Mouse (Mus musculus): ENCODE measurements around the gene Plk5.
"Not testable (repeated sequence)": the region's sequence is repeated elsewhere in the genome, so short reads cannot be mapped to it uniquely, and the experiment has no call there.

The Plk5 gene

GRCm38 (mm10) chr10:80330888-80331287 is 25.4 kb upstream of the Plk5 start:
- DNase-seq (ENCODE audit: low read depth, low spot score): no peak

DNA sequence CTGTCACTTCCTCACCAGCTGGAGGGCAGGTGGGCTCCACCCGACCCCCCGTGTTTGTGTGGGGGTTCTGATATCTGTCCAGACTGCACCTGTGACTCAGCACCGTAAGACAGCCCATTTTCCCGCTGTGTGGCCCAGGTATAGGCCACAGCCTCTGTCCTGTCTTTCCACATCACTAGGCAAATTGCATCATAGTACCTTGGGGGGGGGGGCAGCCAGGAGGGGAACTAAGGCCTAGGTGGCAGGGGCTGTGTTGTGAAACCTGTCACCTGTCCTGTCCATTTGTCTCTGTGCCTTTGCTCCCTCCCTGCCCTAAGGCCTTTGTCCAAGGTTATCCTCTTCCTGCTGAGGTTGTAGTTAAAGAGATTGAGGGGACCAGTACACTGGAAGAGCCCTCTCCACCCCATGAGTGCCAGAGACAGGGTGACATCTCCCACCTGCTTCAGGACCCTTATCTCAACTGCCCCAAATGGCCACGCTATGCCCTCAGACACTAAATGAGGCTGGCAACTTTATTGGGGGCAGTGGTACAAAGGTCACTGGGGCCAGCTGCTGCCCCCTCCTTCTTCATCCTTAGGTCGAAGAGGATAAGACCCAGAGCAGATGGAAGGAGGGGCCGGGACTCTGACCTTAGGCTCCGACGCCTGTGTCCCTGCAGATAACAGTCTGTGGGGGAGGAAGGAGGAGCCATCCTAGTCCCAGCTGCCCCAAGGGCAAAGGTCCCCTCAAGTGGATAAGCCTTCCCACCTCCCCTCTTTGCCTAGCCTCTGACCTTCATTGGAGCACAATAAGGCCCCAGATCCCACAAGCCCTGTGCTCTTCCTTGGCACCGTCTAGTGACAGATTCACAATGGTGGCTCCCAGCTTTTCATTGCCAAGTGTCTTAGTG is 24.4 kb upstream of the Plk5 start:
- DNase-seq (ENCODE audit: low read depth, low spot score): no peak

- DNase-seq (ENCODE audit: low read depth, low spot score): no peak
Observed at GRCm38 (mm10) chr10:80332525-80332989, 23.7 kb upstream of the Plk5 start.

GRCm38 (mm10) chr10:80336263-80336662 is 20.0 kb upstream of the Plk5 start:
- no peak for DNase-seq (ENCODE audit: low read depth, low spot score)

GRCm38 (mm10) chr10:80339941-80340750 is 16.1 kb upstream of the Plk5 start:
- DNase-seq (ENCODE audit: low read depth, low spot score): no peak

GRCm38 (mm10) chr10:80341026-80341425 is 15.2 kb upstream of the Plk5 start:
- no peak for DNase-seq (ENCODE audit: low read depth, low spot score)

- no peak for DNase-seq (ENCODE audit: low read depth, low spot score)
Observed at GRCm38 (mm10) chr10:80341491-80342304, 14.6 kb upstream of the Plk5 start.

- DNase-seq (ENCODE audit: low read depth, low spot score): no peak
Observed at GRCm38 (mm10) chr10:80342305-80342748, 13.9 kb upstream of the Plk5 start.

DNA sequence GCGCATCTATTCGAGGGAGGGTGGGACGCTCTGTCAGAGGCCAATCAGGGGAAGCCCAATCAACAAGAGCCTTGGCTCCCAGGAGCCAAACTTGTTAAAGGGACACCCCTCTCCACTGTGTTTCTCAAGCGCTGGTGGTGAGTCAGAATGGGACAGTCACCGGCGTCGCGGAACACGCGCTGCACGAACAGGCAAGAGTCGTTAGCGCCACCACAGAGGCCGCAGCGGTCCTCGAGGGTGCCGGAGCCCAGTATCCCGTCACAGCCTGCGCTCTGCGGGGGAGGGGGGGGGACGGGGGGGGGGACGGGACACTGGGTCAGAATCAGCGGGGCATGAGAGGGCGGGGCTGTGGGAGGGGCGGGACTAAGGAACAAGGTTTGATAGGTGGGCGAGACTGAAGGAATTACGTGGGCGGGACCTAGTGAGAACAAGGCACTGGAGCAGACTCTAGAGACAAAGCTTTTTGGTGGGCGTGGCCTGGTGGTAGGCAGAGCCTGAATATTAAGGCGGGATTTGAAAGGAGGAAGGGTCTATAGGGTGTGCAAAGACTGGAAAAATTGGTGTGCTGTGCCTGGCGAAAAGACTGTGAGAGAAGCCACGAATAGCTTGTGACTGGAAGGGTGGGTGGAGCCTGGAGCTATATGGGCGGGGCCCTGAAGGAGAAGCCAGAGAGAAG is 13.4 kb upstream of the Plk5 start:
- peak; percentile 46 for DNase-seq (ENCODE audit: low read depth, low spot score)

GRCm38 (mm10) chr10:80343425-80343895 is 12.8 kb upstream of the Plk5 start:
- no peak for DNase-seq (ENCODE audit: low read depth, low spot score)

- DNase-seq (ENCODE audit: low read depth, low spot score): no peak
Observed at GRCm38 (mm10) chr10:80344131-80344661, 12.1 kb upstream of the Plk5 start.

- DNase-seq (ENCODE audit: low read depth, low spot score): no peak
Observed at GRCm38 (mm10) chr10:80345122-80345521, 11.1 kb upstream of the Plk5 start.

DNA sequence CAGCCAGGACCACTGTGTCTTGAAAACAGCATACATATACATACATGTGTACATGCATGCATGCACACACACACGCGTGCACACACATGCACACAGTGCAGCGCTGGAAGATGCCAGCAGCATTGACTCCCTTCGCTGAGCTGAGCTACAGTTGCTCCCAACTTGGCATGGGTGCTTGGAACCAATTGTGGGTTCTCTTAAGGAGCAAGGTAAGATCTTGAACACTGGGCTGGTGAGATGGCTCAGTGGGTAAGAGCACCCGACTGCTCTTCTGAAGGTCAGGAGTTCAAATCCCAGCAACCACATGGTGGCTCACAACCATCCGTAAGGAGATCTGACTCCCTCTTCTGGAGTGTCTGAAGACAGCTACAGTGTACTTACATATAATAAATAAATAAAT is 10.3 kb upstream of the Plk5 start:
- not testable (repeated sequence) for DNase-seq (ENCODE audit: low read depth, low spot score)

GRCm38 (mm10) chr10:80347514-80347967 is 8.7 kb upstream of the Plk5 start:
- no peak for DNase-seq (ENCODE audit: low read depth, low spot score)

GRCm38 (mm10) chr10:80348244-80348781 is 7.9 kb upstream of the Plk5 start, which contains the start of gene Adamtsl5:
Gene Adamtsl5 (minus strand): TSS chr10:80348412.
- DNase-seq (ENCODE audit: low read depth, low spot score): no peak

DNA sequence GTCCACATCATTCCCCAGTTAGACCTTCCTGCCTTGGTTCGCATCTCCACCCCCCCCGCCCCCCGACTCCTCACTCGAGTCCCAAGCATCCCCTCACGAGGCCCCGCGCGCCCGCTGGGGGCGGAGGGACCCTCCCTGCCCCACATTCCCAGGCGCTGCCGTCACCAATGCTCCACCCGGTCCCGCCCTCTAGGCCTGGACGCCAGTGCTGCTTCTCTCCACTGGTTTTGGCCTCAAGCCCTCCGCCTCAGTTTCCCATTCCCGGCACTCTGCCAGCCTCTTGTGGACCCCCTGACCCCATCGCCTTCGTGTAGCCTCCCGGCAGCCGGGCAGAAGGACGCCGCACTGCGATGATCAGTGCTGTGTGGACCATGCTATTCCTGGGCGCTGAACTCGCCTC is 7.3 kb upstream of the Plk5 start:
- DNase-seq (ENCODE audit: low read depth, low spot score): no peak

DNA sequence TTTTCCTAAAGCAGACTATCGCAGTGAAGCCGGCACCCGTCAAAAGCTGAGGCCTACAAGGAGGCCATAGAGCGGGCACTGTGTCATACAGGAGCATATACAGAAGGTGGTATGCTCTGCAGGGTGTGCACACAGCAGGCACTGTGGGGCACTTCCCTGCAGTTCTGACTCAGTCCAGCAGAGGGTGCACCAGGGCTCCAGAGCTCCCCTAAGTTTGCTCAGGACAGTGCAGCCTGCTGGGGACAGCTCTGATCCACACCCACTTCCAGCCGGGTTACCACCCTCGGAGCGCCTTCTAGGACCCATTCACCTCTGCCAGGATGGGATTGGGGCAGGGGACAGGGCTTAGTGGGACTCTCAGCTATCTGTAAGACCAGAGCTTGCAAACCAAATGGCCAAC is 6.0 kb upstream of the Plk5 start:
- DNase-seq (ENCODE audit: low read depth, low spot score): no peak

DNA sequence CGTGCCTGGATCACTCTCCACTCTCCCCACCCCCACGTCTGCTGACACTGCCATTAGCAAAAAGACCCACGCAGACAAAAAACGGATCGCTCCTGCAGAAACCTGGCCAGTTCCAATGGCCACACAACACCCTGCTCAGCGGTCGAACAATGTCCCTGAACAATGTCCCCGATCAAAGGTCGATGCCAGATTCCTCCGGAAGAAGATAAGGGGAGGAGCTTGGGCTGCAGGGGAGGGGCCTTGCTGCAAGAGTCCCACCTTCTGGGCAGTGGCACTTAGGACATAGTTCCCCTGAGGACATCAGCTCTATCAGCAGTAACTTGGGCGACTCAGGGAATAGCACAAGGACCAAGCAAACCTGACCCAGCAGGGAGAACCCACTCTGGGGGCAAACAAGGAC is 4.4 kb upstream of the Plk5 start:
- DNase-seq (ENCODE audit: low read depth, low spot score): no peak

DNA sequence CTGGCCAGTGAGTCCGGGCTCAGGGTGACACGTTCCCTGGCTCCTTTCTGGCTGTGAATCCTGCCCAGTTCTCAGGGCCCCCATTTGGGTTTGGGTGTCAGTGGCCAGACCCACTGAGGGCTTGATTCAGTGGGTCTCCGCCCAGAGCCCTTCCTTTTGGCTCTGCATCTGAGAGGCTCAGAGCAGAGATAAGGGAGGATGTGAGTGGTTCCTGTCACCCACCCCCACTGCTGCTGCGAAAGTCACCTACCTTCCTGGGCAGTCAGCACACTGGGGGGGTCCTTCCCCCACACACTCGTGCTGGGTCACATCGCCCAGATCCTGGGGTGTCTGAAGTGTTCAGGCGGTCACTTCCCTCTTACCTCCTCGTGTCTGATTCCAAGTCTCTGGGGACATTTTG is 3.5 kb upstream of the Plk5 start:
- DNase-seq (ENCODE audit: low read depth, low spot score): no peak

GRCm38 (mm10) chr10:80355431-80355830 is 828 bp upstream of the Plk5 start:
- no peak for DNase-seq (ENCODE audit: low read depth, low spot score)
